Mouse (Mus musculus) embryonic facial prominence, embryonic 11.5 days (tissue): Measurements from ENCODE around the gene Vpreb3. TPM values are rescaled to one million over a fixed set of nuclear protein-coding genes. Genes with fewer than 3 reads are reported as not detected.
A peak's percentile ranks its signal among the peaks of the same experiment; 100 is the strongest.

Experiments
- ATAC-seq: fragments of 200-750 bp; cut with Nextera tagmentation; replicated peaks from 2 replicates; pipeline ENCODE4 v1.8.0; 2017; ENCODE audit warnings: low read depth; ENCODE audit not compliant: insufficient number of reproducible peaks, low FRiP score, low TSS enrichment
- DNase-seq: peaks from one replicate; pipeline ENCODE4 v3.0.0-alpha.2; 2015; ENCODE audit warnings: low spot score
- H3K27ac ChIP-seq: fragments of 300-500 bp; sonication (generic); replicated peaks from 2 replicates; pipeline ENCODE4 v1.5.1; 2014; ENCODE audit warnings: mild to moderate bottlenecking, low read depth, low read length, control low read depth
- H3K27me3 ChIP-seq: fragments of 300-500 bp; sonication (generic); 2 replicates; pipeline ENCODE4 v1.6.1; 2014; ENCODE audit warnings: mild to moderate bottlenecking, low read length, moderate library complexity, mixed read lengths; ENCODE audit not compliant: control insufficient read depth, insufficient read depth
- H3K36me3 ChIP-seq: fragments of 300-500 bp; sonication (generic); replicated peaks from 2 replicates; pipeline ENCODE4 v1.6.1; 2014; ENCODE audit warnings: low read depth, mild to moderate bottlenecking, low read length, moderate library complexity, mixed read lengths; ENCODE audit not compliant: control insufficient read depth, insufficient read depth
- H3K4me1 ChIP-seq: fragments of 300-500 bp; sonication (generic); 2 replicates; pipeline ENCODE4 v1.6.1; 2014; ENCODE audit warnings: low read length, mixed read lengths; ENCODE audit not compliant: control insufficient read depth, insufficient read depth
- H3K4me2 ChIP-seq: fragments of 300-500 bp; sonication (generic); 2 replicates; pipeline ENCODE4 v1.6.1; 2014; ENCODE audit warnings: low read depth, mild to moderate bottlenecking, control low read depth, low read length, moderate library complexity
- H3K4me3 ChIP-seq: fragments of 300-500 bp; sonication (generic); 2 replicates; pipeline ENCODE4 v1.5.1; 2014; ENCODE audit warnings: low read depth, low read length, control low read depth
- H3K9ac ChIP-seq: fragments of 300-500 bp; sonication (generic); replicated peaks from 2 replicates; pipeline ENCODE4 v1.6.1; 2014; ENCODE audit warnings: mild to moderate bottlenecking, control low read depth, low read length
- H3K9me3 ChIP-seq: fragments of 300-500 bp; sonication (generic); replicated peaks from 2 replicates; pipeline ENCODE4 v1.6.1; 2016; ENCODE audit warnings: mild to moderate bottlenecking, low read length, inconsistent platforms, mixed read lengths; ENCODE audit not compliant: control insufficient read depth
- WGBS: fragments of 180-500 bp; shearing (Covaris S2); extraction: QIAGEN DNeasy Blood & Tissue Kit; methylation state at CpG from one replicate; pipeline ENCODE4 v1.1.7; 2014; 5-methylcytosine and 5-hydroxymethylcytosine counted together
- polyA plus RNA-seq: library from polyadenylated mRNA; unstranded; fragments of >200 nt; fragmentation: Nextera tagmentation; extraction: Ambion mirVana; gene quantifications from 2 replicates; pipeline ENCODE4 v1.2.1, GENCODE M21; 2014

Gene Vpreb3
- polyA plus RNA-seq, 1 experiment from 2014 or later: not detected

DNA sequence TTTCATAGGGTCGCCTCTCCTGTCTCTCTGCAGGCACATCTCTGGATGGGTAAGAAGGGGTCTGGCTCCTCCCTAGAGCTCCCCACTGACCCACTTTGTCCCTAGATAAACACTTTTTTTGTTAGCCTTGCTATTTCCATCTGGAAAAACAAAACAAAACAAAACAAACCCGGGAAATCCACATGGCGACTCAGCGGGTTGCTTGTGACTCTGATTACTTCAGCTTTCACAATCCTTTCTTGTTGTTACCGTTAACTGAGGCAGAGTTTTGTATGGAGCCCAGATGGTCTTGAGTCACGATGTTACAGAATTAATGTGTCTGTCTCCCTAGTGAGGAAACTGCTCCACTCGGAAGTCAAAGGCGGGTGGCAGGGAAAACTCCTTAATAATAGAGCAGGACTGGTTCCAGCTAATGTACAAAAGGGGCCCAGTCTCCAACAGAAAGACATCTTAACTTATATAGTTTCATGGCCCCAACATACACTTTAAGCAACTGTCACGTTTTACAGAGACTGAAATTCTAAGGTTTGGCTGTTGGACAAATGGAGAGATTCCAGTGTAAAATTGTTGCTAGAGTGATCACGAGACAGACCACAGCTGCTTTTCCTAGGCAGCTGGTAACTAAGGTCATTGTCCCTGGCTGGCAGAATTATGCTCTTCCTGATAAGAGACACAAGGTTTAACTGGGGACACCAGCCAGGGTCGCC, 1.4 kb downstream of the Vpreb3 start:
- H3K27me3 ChIP-seq: no peaks in the 10 kb centered on the region
- no peak overlapping the region for H3K4me3 ChIP-seq
- no peak overlapping the region for H3K4me2 ChIP-seq
- H3K9me3 ChIP-seq: no peaks in the 10 kb centered on the region
- no peaks in the 10 kb centered on the region for H3K36me3 ChIP-seq
- no peaks in the 10 kb centered on the region for H3K4me1 ChIP-seq
- DNase-seq: no peak
- H3K9ac ChIP-seq: no peak overlapping the region
- no peak overlapping the region for H3K27ac ChIP-seq
- ATAC-seq: no peak
- 29% methylated on average over 11 of the region's 11 CpGs for WGBS

DNA sequence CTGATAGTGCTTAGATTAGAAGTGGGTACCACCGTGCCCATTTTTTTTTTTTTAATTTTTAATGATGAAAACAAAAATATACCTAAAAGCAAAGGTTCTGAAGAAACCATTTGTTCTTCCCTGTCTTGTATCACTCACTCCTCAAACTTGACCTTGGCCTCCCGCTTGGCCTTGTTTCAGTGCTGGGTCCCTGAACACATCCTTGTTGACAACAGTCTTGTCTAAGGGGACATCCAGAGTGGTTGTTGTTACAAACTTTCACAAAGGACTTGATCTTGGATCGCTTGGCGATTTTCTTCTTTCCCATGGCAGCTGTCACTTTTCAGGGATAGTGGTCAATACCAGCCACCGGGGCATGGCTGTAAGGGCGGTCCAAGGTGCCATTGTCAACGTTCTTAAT, 2.4 kb downstream of the Vpreb3 start:
- Histone ChIP-seq H3K9me3 (no peaks in the 10 kb centered on the region), H3K4me3 (no peak overlapping the region), H3K4me2 (no peak overlapping the region), H3K27ac (no peak overlapping the region), H3K36me3 (no peaks in the 10 kb centered on the region), H3K4me1 (no peaks in the 10 kb centered on the region), H3K27me3 (no peaks in the 10 kb centered on the region), H3K9ac (no peak overlapping the region)
- no peak for ATAC-seq
- no peak for DNase-seq
- WGBS: 93% methylated on average over 7 of the region's 7 CpGs

DNA sequence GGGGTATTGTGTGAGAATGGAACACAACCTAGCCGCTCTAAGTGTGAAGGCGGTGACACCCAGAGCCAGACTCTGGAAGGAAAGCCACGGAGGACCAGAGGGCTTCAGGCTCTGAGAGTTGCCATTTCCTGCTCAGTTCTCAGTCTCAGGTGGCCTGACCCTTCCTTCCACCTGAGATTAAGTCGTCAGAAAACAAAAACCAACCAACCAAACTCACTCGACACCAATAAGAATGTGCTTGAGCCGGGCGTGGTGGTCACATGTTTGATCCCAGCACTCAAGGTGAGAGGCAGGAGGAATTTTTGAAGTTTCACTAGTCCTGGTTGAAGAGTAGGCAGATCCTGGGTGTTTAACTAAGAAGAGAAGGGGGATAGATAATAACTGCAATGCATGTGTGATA, 3.0 kb downstream of the Vpreb3 start:
- Histone ChIP-seq H3K4me1 (no peaks in the 10 kb centered on the region), H3K4me2 (no peak overlapping the region), H3K27ac (no peak overlapping the region), H3K36me3 (no peaks in the 10 kb centered on the region), H3K4me3 (no peak overlapping the region), H3K9me3 (no peaks in the 10 kb centered on the region), H3K27me3 (no peaks in the 10 kb centered on the region), H3K9ac (no peak overlapping the region)
- DNase-seq: no peak
- no peak for ATAC-seq
- 77% methylated on average over 7 of the region's 7 CpGs for WGBS

GRCm38 (mm10) chr10:75948079-75948478, 5.2 kb downstream of the Vpreb3 start:
- 78% methylated on average over 5 of the region's 5 CpGs for WGBS
- DNase-seq: no peak
- no peaks in the 10 kb centered on the region for H3K4me1 ChIP-seq
- H3K27ac ChIP-seq: no peak overlapping the region
- no peak for ATAC-seq
- H3K9me3 ChIP-seq: no peaks in the 10 kb centered on the region
- H3K36me3 ChIP-seq: no peaks in the 10 kb centered on the region
- no peak overlapping the region for H3K9ac ChIP-seq
- H3K27me3 ChIP-seq: no peaks in the 10 kb centered on the region
- H3K4me3 ChIP-seq: no peak overlapping the region
- no peak overlapping the region for H3K4me2 ChIP-seq

GRCm38 (mm10) chr10:75949053-75950045, 6.5 kb downstream of the Vpreb3 start:
- H3K9ac ChIP-seq: no peak overlapping the region
- no peak for ATAC-seq
- H3K27me3 ChIP-seq: no peaks in the 10 kb centered on the region
- no peaks in the 10 kb centered on the region for H3K9me3 ChIP-seq
- no peak for DNase-seq
- H3K36me3 ChIP-seq: no peaks in the 10 kb centered on the region
- H3K4me2 ChIP-seq: no peak overlapping the region
- H3K4me1 ChIP-seq: no peaks in the 10 kb centered on the region
- no peak overlapping the region for H3K4me3 ChIP-seq
- no peak overlapping the region for H3K27ac ChIP-seq
- WGBS: 76% methylated on average over 22 of the region's 22 CpGs

DNA sequence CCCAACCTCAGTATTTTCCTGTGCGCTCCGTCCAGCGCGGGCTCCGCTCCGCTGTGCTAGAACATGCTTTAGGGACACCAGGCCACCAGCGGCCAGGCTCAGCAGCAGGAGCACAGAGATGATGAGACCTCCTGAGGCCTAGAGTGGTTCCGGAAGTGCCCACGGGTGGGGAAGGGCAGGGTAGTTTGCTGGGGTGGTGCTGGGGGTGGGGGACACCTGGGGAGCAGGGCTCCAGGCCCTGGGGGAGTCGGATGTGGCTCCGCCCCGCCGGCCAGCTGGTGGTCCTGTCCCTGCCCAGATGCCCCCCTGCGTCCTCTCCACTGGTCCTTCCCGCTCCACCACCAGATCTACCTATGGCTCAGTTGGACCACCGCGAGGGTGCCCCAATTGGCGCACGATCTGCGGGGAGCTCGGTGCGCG, 7.9 kb downstream of the Vpreb3 start:
- Histone ChIP-seq H3K27ac (no peak overlapping the region), H3K9ac (peak overlapping the region; percentile 50), H3K4me2 (peak overlapping the region; percentile 84), H3K4me1 (no peaks in the 10 kb centered on the region), H3K9me3 (no peaks in the 10 kb centered on the region), H3K36me3 (no peaks in the 10 kb centered on the region), H3K27me3 (no peaks in the 10 kb centered on the region), H3K4me3 (peak overlapping the region; percentile 41)
- DNase-seq (peak; percentile 62), ATAC-seq (peak; percentile 40; the same call in 1 of the 2 replicates)
- under 1% methylated on average over 23 of the region's 23 CpGs for WGBS

DNA sequence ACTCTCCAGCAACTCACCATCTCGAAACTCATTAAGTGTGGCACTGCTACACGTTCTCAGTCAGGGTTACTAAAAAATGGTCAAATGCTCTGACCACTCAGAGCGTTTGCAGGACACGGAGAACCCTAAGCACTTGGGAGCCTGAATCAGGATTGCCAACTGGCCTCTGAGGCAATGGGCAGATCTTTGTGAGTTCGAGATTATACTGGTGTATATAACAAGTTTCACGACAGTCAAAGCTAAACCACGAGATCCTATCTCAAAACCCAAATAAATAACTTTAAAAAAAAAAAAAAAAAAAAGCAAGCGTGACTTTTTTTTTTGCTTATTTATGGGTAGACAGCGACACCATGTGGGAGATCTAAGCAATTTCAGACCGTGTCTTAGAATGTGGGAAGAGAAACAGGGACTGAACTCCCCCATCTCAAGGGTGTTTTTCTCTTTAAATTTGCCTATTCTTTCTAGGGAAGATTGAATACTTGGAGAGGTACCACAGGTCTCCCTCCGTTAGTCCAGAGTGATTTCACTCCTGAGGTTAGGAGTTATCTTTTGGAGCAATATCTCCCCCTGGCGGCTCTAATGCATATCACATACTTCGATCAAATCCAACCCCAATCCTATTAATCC, 8.7 kb downstream of the Vpreb3 start:
- 4% methylated on average over 13 of the region's 13 CpGs for WGBS
- no peaks in the 10 kb centered on the region for H3K36me3 ChIP-seq
- no peaks in the 10 kb centered on the region for H3K27me3 ChIP-seq
- no peaks in the 10 kb centered on the region for H3K4me1 ChIP-seq
- no peak overlapping the region for H3K27ac ChIP-seq
- H3K4me3 ChIP-seq: peak overlapping the region; percentile 41
- no peaks in the 10 kb centered on the region for H3K9me3 ChIP-seq
- peak overlapping the region; percentile 50 for H3K9ac ChIP-seq
- ATAC-seq (0 out of 2 replicates have a peak, but pooled peaks have one; percentile 1), DNase-seq (peak; percentile 71)
- H3K4me2 ChIP-seq: peak overlapping the region; percentile 84
